Mouse (Mus musculus): Measurements from ENCODE around the gene Wnt3a.

The Wnt3a gene

GRCm38 (mm10) chr11:59263870-59264563 is 26.5 kb downstream of the Wnt3a start:
- 2% methylated on average over 56 of the region's 56 CpGs for WGBS

- 87% methylated on average over 10 of the region's 10 CpGs for WGBS
Observed at GRCm38 (mm10) chr11:59260706-59261493, 29.7 kb downstream of the Wnt3a start.

- WGBS: 92% methylated on average over 7 of the region's 7 CpGs
Observed at GRCm38 (mm10) chr11:59259647-59260046, 30.9 kb downstream of the Wnt3a start.

- WGBS: 63% methylated on average over 10 of the region's 10 CpGs
Observed at GRCm38 (mm10) chr11:59248101-59248500, 42.5 kb downstream of the Wnt3a start.

GRCm38 (mm10) chr11:59243856-59244255 is 46.7 kb downstream of the Wnt3a start:
- 65% methylated on average over 6 of the region's 6 CpGs for WGBS

GRCm38 (mm10) chr11:59241841-59242240 is 48.7 kb downstream of the Wnt3a start:
- WGBS: 55% methylated on average over 3 of the region's 3 CpGs

- WGBS: 79% methylated on average over 4 of the region's 4 CpGs
Observed at GRCm38 (mm10) chr11:59239796-59240195, 50.8 kb downstream of the Wnt3a start.

GRCm38 (mm10) chr11:59239428-59239785 is 51.1 kb downstream of the Wnt3a start:
- WGBS: 64% methylated on average over 4 of the region's 4 CpGs

GRCm38 (mm10) chr11:59238525-59239427 is 51.8 kb downstream of the Wnt3a start:
- 15% methylated on average over 14 of the region's 15 CpGs for WGBS

- WGBS: 72% methylated on average over 2 of the region's 2 CpGs
Observed at GRCm38 (mm10) chr11:59232797-59233196, 57.8 kb downstream of the Wnt3a start.

GRCm38 (mm10) chr11:59230144-59230760 is 60.3 kb downstream of the Wnt3a start:
- 18% methylated on average over 7 of the region's 7 CpGs for WGBS

GRCm38 (mm10) chr11:59228122-59228953 is 62.2 kb downstream of the Wnt3a start, which contains the start of gene Arf1:
Gene Arf1 (minus strand): TSS chr11:59228270.
- 5% methylated on average over 59 of the region's 59 CpGs for WGBS

- WGBS: 1% methylated on average over 51 of the region's 51 CpGs
Observed at GRCm38 (mm10) chr11:59227604-59228121, 62.9 kb downstream of the Wnt3a start.

- WGBS: 2% methylated on average over 21 of the region's 21 CpGs
Observed at GRCm38 (mm10) chr11:59226787-59227603, 63.6 kb downstream of the Wnt3a start.

GRCm38 (mm10) chr11:59226251-59226650 is 64.3 kb downstream of the Wnt3a start:
- 17% methylated on average over 3 of the region's 3 CpGs for WGBS

- WGBS: 47% methylated on average over 2 of the region's 2 CpGs
Observed at GRCm38 (mm10) chr11:59225167-59225566, 65.4 kb downstream of the Wnt3a start.

- WGBS: 39% methylated on average over 2 of the region's 2 CpGs
Observed at GRCm38 (mm10) chr11:59224470-59224869, 66.1 kb downstream of the Wnt3a start.

GRCm38 (mm10) chr11:59224025-59224424 is 66.5 kb downstream of the Wnt3a start:
- 77% methylated on average over 3 of the region's 3 CpGs for WGBS

- 78% methylated on average over 4 of the region's 4 CpGs for WGBS
Observed at GRCm38 (mm10) chr11:59222306-59222705, 68.2 kb downstream of the Wnt3a start.
